In the genomic region with DNA sequence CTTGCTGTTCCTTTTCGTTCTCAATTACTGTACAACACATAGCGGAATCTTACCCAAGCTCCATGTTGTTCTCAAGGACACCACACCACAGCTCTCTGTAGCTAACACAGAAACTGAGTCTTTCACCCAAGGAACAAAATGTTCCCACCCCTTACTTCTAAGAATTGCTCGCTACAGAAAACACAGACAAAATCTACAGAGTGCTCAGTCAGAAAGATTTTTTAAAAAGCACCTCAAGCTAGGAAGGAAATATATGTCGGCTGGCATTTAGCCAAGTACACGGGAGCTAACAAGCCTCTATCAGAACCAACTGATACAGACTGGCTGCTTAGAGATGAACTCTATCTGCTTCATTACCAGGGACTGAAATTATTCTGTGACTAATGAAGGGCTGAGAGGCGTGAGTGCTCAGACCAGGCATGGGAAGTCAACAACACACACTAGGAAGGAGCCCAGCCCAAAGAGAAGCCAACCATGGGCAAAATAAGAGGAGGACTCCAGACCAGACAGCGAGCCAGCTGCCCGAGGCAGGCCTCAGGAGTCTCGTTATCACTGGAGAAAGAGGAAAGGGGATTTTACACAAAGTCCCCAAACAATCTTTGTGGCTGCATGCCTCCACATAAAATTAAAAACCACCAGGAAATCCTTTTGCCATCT, we compare ENCODE assay signal across 12 mouse cellular contexts. TPM values are rescaled to one million over a fixed set of nuclear protein-coding genes. Genes with fewer than 3 reads are reported as not detected.
DNase-seq lines count a peak whose midpoint lies in the region; ATAC-seq and TF ChIP-seq lines count a peak whose summit lies in the region.
"Had no signal": no experiment of that assay in that cellular context is flagged by ENCODE, and none has a peak within 500 bp of the region (broad histone marks: within the 10 kb centered on the region; RNA-seq: fewer than 3 reads in every experiment).

No protein-coding gene starts in this region.

- no peak overlapping the region for H3K9ac ChIP-seq in embryonic facial prominence, embryonic 13.5 days
- no peak overlapping the region for H3K9ac ChIP-seq in heart, embryonic 15.5 days
- H3K9ac ChIP-seq: liver, embryonic 13.5 days had no signal

- H3K4me1 ChIP-seq in embryonic facial prominence, embryonic 13.5 days = peaks cover 27% of the 10 kb centered on the region
- H3K4me1 ChIP-seq in embryonic facial prominence, embryonic 10.5 days = peaks cover 13% of the 10 kb centered on the region
- H3K4me1 ChIP-seq in heart, embryonic 15.5 days (replicated peaks) = peaks cover 19% of the 10 kb centered on the region
- H3K4me1 ChIP-seq in spleen, adult 2 months (ENCODE audit: control insufficient read depth, insufficient read depth, insufficient read length) = peaks cover 3% of the 10 kb centered on the region; the same call in 1 of the 2 replicates

- H3K4me2 ChIP-seq in embryonic facial prominence, embryonic 13.5 days = no peak overlapping the region
- H3K4me2 ChIP-seq in heart, embryonic 15.5 days = no peak overlapping the region
- H3K4me2 ChIP-seq: liver, embryonic 13.5 days had no signal

- no peak for ATAC-seq in embryonic facial prominence, embryonic 13.5 days (ENCODE audit: insufficient number of reproducible peaks, insufficient read depth, low FRiP score, low TSS enrichment, low read depth)
- no peak for ATAC-seq in heart, embryonic 15.5 days (replicated peaks; ENCODE audit: insufficient number of reproducible peaks, insufficient read depth, low FRiP score, low read depth)
- ATAC-seq: intestine, postnatal 0 days had no signal

- peak overlapping the region; percentile 61; the same call in 1 of the 2 replicates for H3K27ac ChIP-seq in embryonic facial prominence, embryonic 13.5 days
- no peak overlapping the region for H3K27ac ChIP-seq in embryonic facial prominence, embryonic 10.5 days (replicated peaks)
- H3K27ac ChIP-seq in heart, embryonic 15.5 days = peak overlapping the region; percentile 61
- H3K27ac ChIP-seq in spleen, adult 2 months (ENCODE audit: insufficient read depth, low read length) = 0 out of 2 replicates have a peak overlapping the region, but pooled peaks have one; percentile 6
- H3K27ac ChIP-seq: liver, embryonic 13.5 days had no signal

- no peaks in the 10 kb centered on the region for H3K27me3 ChIP-seq in embryonic facial prominence, embryonic 13.5 days
- no peaks in the 10 kb centered on the region for H3K27me3 ChIP-seq in embryonic facial prominence, embryonic 10.5 days (replicated peaks; ENCODE audit: low read depth, poor library complexity, severe bottlenecking)
- H3K27me3 ChIP-seq in heart, embryonic 15.5 days = no peaks in the 10 kb centered on the region
- H3K27me3 ChIP-seq in spleen, adult 2 months (ENCODE audit: control insufficient read depth, insufficient read depth, low read length) = no peaks in the 10 kb centered on the region
- H3K27me3 ChIP-seq: liver, embryonic 13.5 days had no signal

- WGBS in embryonic facial prominence, embryonic 13.5 days = 64% methylated on average over 9 of the region's 9 CpGs
- WGBS in embryonic facial prominence, embryonic 10.5 days = 88% methylated on average over 9 of the region's 9 CpGs
- WGBS in heart, embryonic 15.5 days = 47% methylated on average over 9 of the region's 9 CpGs
- 46% methylated on average over 9 of the region's 9 CpGs for WGBS in spleen, adult 2 months

- TF ChIP-seq CTCF in spleen, adult 2 months (IDR thresholded peaks at IDR 0.05; ENCODE audit: extremely low read depth, insufficient read depth, insufficient read length, insufficient replicate concordance) = no peak

- no peaks in the 10 kb centered on the region for H3K9me3 ChIP-seq in embryonic facial prominence, embryonic 13.5 days
- H3K9me3 ChIP-seq in embryonic facial prominence, embryonic 10.5 days = no peaks in the 10 kb centered on the region
- H3K9me3 ChIP-seq in heart, embryonic 15.5 days (replicated peaks) = no peaks in the 10 kb centered on the region
- H3K9me3 ChIP-seq: liver, embryonic 13.5 days had no signal

- no peak for TF ChIP-seq POLR2A in spleen, adult 2 months (IDR thresholded peaks at IDR 0.05; ENCODE audit: low read depth, low read length)

- DNase-seq in embryonic facial prominence, embryonic 10.5 days (ENCODE audit: low spot score) = no peak
- no peak for DNase-seq in heart, postnatal 10 days
- no peak for DNase-seq in spleen, adult 2 months (ENCODE audit: low read depth in 1 of 2, low spot score in 2 of 2)
- no peak for DNase-seq in spleen, adult 12 weeks (ENCODE audit: low spot score)
- no peak for DNase-seq in liver
- DNase-seq in urinary bladder, postnatal 25 days (ENCODE audit: low spot score) = no peak
- DNase-seq: adrenal gland, adult 8-10 months; cerebellum, adult 11 months; liver, embryonic 13.5 days had no signal

- H3K36me3 ChIP-seq in embryonic facial prominence, embryonic 13.5 days = no peaks in the 10 kb centered on the region
- H3K36me3 ChIP-seq in embryonic facial prominence, embryonic 10.5 days (replicated peaks) = no peaks in the 10 kb centered on the region
- H3K36me3 ChIP-seq in heart, embryonic 15.5 days = no peaks in the 10 kb centered on the region
- H3K36me3 ChIP-seq in spleen, adult 2 months (ENCODE audit: control insufficient read depth, insufficient read depth, low read length) = no peaks in the 10 kb centered on the region
- H3K36me3 ChIP-seq: liver, embryonic 13.5 days had no signal

- intact Hi-C loops in heart, postnatal 10 days (cut with DNase I) = no loop called here

- no peak overlapping the region for H3K4me3 ChIP-seq in embryonic facial prominence, embryonic 13.5 days
- no peak overlapping the region for H3K4me3 ChIP-seq in embryonic facial prominence, embryonic 10.5 days
- H3K4me3 ChIP-seq in heart, embryonic 15.5 days = no peak overlapping the region
- no peak overlapping the region for H3K4me3 ChIP-seq in spleen, adult 2 months (ENCODE audit: extremely low read depth, insufficient read depth, insufficient read length)
- H3K4me3 ChIP-seq: liver, embryonic 13.5 days had no signal

RNA-seq across cellular contexts. Expression of a gene that starts 41.3 kb away (rescaled TPM):
- polyA plus RNA-seq in embryonic facial prominence, embryonic 13.5 days (2015; fragmentation: Nextera tagmentation; extraction: Ambion mirVana) = 22.4 and 22.5 TPM in 2 replicates
- polyA plus RNA-seq in embryonic facial prominence, embryonic 10.5 days (2016; fragmentation: Nextera tagmentation; extraction: Ambion mirVana) = 14.5 and 16.3 TPM in 2 replicates
- polyA plus RNA-seq in heart, embryonic 15.5 days (2015; fragmentation: Nextera tagmentation; extraction: Ambion mirVana) = 6.8 and 9.9 TPM in 2 replicates
- total RNA-seq in heart, postnatal 10 days (2021) = 10 to 100 TPM; 15.8 to 17.6 TPM
- 16.7 and 18.0 TPM in 2 replicates for polyA plus RNA-seq in spleen, adult 2 months (2012; rRNA removed)
